Mouse (Mus musculus) liver, embryonic 16.5 days (tissue): ENCODE data around the gene Tlr6. TPM values are rescaled to one million over a fixed set of nuclear protein-coding genes. Genes with fewer than 3 reads are reported as not detected.
A peak's percentile ranks its signal among the peaks of the same experiment; 100 is the strongest.

ENCODE experiments used
- ATAC-seq: fragments of 200-750 bp; cut with Nextera tagmentation; 2 replicates; pipeline ENCODE4 v1.8.0; 2017; ENCODE audit warnings: low read depth, mild to moderate bottlenecking, moderate number of reproducible peaks, moderate library complexity
- H3K27ac ChIP-seq: fragments of 300-500 bp; sonication (generic); 2 replicates; pipeline ENCODE4 v1.5.1; 2014; ENCODE audit warnings: mild to moderate bottlenecking, low read length
- H3K27me3 ChIP-seq: fragments of 300-500 bp; sonication (generic); 2 replicates; pipeline ENCODE4 v1.6.1; 2014; ENCODE audit warnings: low read depth, low read length, mixed read lengths; ENCODE audit not compliant: control insufficient read depth, insufficient read depth
- H3K36me3 ChIP-seq: fragments of 300-500 bp; sonication (generic); 2 replicates; pipeline ENCODE4 v1.6.1; 2014; ENCODE audit warnings: mild to moderate bottlenecking; ENCODE audit not compliant: control insufficient read depth, insufficient read depth
- H3K4me1 ChIP-seq: fragments of 300-500 bp; sonication (generic); 2 replicates; pipeline ENCODE4 v1.6.1; 2014; ENCODE audit warnings: low read depth, low read length, mixed read lengths; ENCODE audit not compliant: control insufficient read depth
- H3K4me2 ChIP-seq: fragments of 300-500 bp; sonication (generic); 2 replicates; pipeline ENCODE4 v1.6.1; 2014; ENCODE audit warnings: low read depth, low read length, mixed read lengths
- H3K4me3 ChIP-seq: fragments of 300-500 bp; sonication (generic); 2 replicates; pipeline ENCODE4 v1.5.1; 2014; ENCODE audit warnings: low read depth, mild to moderate bottlenecking, low read length
- H3K9ac ChIP-seq: fragments of 300-500 bp; sonication (generic); 2 replicates; pipeline ENCODE4 v1.6.1; 2014; ENCODE audit warnings: low read depth, low read length
- H3K9me3 ChIP-seq: fragments of 300-500 bp; sonication (generic); replicated peaks from 2 replicates; pipeline ENCODE4 v1.6.1; 2016; ENCODE audit warnings: low read length; ENCODE audit not compliant: control insufficient read depth
- WGBS: fragments of 180-500 bp; shearing (Covaris S2); extraction: QIAGEN DNeasy Blood & Tissue Kit; methylation state at CpG from one replicate; pipeline ENCODE4 v1.1.7; 2014; ENCODE audit not compliant: insufficient replicate concordance; 5-methylcytosine and 5-hydroxymethylcytosine counted together
- polyA plus RNA-seq: library from polyadenylated mRNA; unstranded; fragments of >200 nt; fragmentation: Nextera tagmentation; extraction: Ambion mirVana; gene quantifications from 2 replicates; pipeline ENCODE4 v1.2.1, GENCODE M21; 2015

Gene Tlr6
- polyA plus RNA-seq, 1 experiment from 2014 or later, result 0.89 TPM

DNA sequence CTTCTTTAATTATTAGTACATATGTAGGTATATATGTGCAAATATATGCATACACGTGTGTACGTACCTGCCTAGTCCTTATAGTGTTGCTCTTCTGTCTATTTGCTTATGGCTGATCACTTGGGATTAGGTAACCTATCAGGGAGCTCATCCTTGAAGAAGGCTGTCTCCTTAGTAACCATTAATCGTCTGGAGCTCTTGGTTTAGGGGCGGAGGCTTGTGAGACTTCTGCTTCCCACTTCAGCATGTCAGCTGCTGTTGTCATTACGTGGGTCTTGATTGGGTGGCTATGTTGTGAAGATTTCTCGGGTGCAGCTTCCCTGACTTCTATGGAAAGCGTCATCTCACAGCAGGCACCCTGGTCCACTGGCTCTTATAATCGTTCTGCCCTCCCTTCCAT is 17.2 kb upstream of the Tlr6 start:
- H3K4me2 ChIP-seq, result no peak overlapping the region
- no peak overlapping the region for H3K9ac ChIP-seq
- H3K4me3 ChIP-seq, result no peak overlapping the region
- H3K4me1 ChIP-seq, result no peaks in the 10 kb centered on the region; the same call in 1 of the 2 replicates
- H3K9me3 ChIP-seq, result no peaks in the 10 kb centered on the region
- no peak overlapping the region for H3K27ac ChIP-seq
- H3K27me3 ChIP-seq, result no peaks in the 10 kb centered on the region
- WGBS, result 61% methylated on average over 8 of the region's 8 CpGs
- ATAC-seq, result no peak
- H3K36me3 ChIP-seq, result peaks cover 3% of the 10 kb centered on the region; the same call in 1 of the 2 replicates

GRCm38 (mm10) chr5:64975121-64975520 is 15.2 kb upstream of the Tlr6 start:
- no peak overlapping the region for H3K4me3 ChIP-seq
- H3K36me3 ChIP-seq, result peaks cover 3% of the 10 kb centered on the region; the same call in 1 of the 2 replicates
- H3K4me1 ChIP-seq, result no peaks in the 10 kb centered on the region; the same call in 1 of the 2 replicates
- H3K27ac ChIP-seq, result no peak overlapping the region
- WGBS, result 65% methylated on average over 5 of the region's 5 CpGs
- no peaks in the 10 kb centered on the region for H3K9me3 ChIP-seq
- H3K4me2 ChIP-seq, result no peak overlapping the region
- ATAC-seq, result 0 out of 2 replicates have a peak, but pooled peaks have one; percentile 16
- peaks cover 5% of the 10 kb centered on the region for H3K27me3 ChIP-seq
- no peak overlapping the region for H3K9ac ChIP-seq

GRCm38 (mm10) chr5:64969861-64970771 is 10.2 kb upstream of the Tlr6 start, which contains the start of gene Fam114a1:
Gene Fam114a1, plus strand, starts transcription at chr5:64970071.
- Histone ChIP-seq H3K27me3 (peaks cover 7% of the 10 kb centered on the region), H3K27ac (peak within 1 kb of the TSS; percentile 66), H3K36me3 (no peaks in the 10 kb centered on the region), H3K9me3 (no peaks in the 10 kb centered on the region), H3K4me2 (peak within 1 kb of the TSS; percentile 68), H3K9ac (peak within 1 kb of the TSS; percentile 64), H3K4me3 (peak within 1 kb of the TSS; percentile 68), H3K4me1 (no peaks in the 10 kb centered on the region; the same call in 1 of the 2 replicates)
- WGBS, result 3% methylated on average over 67 of the region's 68 CpGs
- peak; percentile 88 for ATAC-seq

GRCm38 (mm10) chr5:64968961-64969860 is 9.3 kb upstream of the Tlr6 start:
- no peaks in the 10 kb centered on the region for H3K36me3 ChIP-seq
- H3K9ac ChIP-seq, result peak overlapping the region; percentile 64
- H3K4me1 ChIP-seq, result no peaks in the 10 kb centered on the region
- peak overlapping the region; percentile 68 for H3K4me2 ChIP-seq
- peaks cover 7% of the 10 kb centered on the region for H3K27me3 ChIP-seq
- ATAC-seq, result peak; percentile 52
- H3K4me3 ChIP-seq, result peak overlapping the region; percentile 68
- H3K27ac ChIP-seq, result peak overlapping the region; percentile 66
- H3K9me3 ChIP-seq, result no peaks in the 10 kb centered on the region
- WGBS, result 4% methylated on average over 14 of the region's 14 CpGs

DNA sequence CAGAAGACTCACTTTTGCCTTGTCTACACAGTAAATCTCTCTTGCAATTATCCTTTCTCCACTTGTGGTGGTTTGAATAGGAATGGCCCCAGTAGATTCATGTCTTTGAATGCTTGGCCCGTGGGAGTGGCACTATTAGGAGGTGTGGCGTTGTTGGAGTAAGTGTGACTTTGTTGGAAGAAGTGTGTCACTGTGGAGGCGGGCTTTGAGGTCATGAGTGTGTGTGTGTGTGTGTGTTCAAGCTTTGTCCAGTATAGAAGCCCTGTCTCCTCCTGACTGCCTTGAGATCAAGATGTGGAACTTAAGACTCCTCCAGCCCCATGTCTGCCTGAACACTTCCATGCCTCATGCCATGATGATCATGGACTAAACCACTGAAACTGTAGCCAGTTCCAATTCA is 3.8 kb upstream of the Tlr6 start:
- H3K27ac ChIP-seq, result no peak overlapping the region
- no peaks in the 10 kb centered on the region for H3K9me3 ChIP-seq
- H3K4me3 ChIP-seq, result no peak overlapping the region
- no peaks in the 10 kb centered on the region for H3K36me3 ChIP-seq
- WGBS, result 58% methylated on average over 3 of the region's 3 CpGs
- no peak overlapping the region for H3K9ac ChIP-seq
- H3K27me3 ChIP-seq, result no peaks in the 10 kb centered on the region
- no peaks in the 10 kb centered on the region for H3K4me1 ChIP-seq
- no peak overlapping the region for H3K4me2 ChIP-seq
- no peak for ATAC-seq

- no peak overlapping the region for H3K27ac ChIP-seq
- H3K36me3 ChIP-seq, result no peaks in the 10 kb centered on the region
- no peak overlapping the region for H3K9ac ChIP-seq
- 50% methylated on average over 5 of the region's 5 CpGs for WGBS
- ATAC-seq, result peak; percentile 41
- no peak overlapping the region for H3K4me2 ChIP-seq
- no peaks in the 10 kb centered on the region for H3K4me1 ChIP-seq
- no peaks in the 10 kb centered on the region for H3K27me3 ChIP-seq
- no peaks in the 10 kb centered on the region for H3K9me3 ChIP-seq
- no peak overlapping the region for H3K4me3 ChIP-seq
These were observed 3.4 kb upstream of the Tlr6 start for GRCm38 (mm10) chr5:64963271-64963670.

- Histone ChIP-seq H3K4me2 (no peak overlapping the region), H3K27me3 (no peaks in the 10 kb centered on the region), H3K9me3 (no peaks in the 10 kb centered on the region), H3K4me1 (no peaks in the 10 kb centered on the region), H3K4me3 (no peak overlapping the region), H3K36me3 (no peaks in the 10 kb centered on the region), H3K27ac (peak overlapping the region; percentile 49), H3K9ac (no peak overlapping the region)
- ATAC-seq, result peak; percentile 32; the same call in 1 of the 2 replicates
- 47% methylated on average over 13 of the region's 13 CpGs for WGBS
These were observed 1.0 kb upstream of the Tlr6 start for GRCm38 (mm10) chr5:64960857-64961391.

DNA sequence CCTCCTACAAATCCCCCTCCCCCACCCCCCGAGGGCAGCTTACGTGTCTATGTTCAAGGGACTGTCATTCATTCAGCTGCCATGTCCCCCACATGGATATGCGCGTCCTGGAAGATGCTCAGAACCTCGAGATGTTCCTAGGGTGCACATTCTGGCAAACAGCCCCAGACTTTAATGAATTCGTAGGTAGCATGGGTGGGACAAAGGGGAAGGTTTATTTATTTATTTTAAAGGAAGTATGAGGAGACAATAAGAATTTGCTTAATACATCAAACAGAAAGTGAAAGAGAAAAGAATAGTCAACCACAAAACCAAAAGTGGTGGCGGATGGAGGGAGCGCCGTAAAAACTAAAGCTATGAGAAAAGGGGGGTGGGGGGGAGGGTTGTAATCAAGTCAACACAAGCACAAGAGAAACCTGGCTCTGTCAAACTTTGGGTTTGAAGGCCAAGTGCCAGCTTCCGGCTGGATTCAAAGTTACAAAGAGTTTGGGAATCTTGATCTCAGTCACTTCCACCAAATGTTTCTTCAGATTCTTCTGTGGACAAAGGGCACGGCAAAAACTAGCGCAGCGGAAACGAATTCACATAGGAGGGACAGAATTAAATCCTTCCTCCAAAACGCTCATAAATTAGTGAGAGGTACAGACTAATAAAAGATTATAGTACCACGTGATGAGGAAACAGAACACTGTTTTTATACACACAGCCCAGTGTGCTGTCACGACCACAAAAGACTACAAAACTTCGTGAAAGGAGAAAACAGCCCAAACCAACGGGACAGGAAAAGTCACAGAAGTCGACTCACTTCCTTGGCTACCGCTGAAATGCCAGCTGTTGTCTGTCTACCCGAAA is 680 bp downstream of the Tlr6 start:
- Histone ChIP-seq H3K4me3 (no peak overlapping the region), H3K4me1 (no peaks in the 10 kb centered on the region)

More for the DNA sequence above, 680 bp downstream of the Tlr6 start:
- Histone ChIP-seq H3K4me2 (peak overlapping the region; percentile 32), H3K27ac (peak overlapping the region; percentile 8; the same call in 1 of the 2 replicates), H3K27me3 (no peaks in the 10 kb centered on the region), H3K36me3 (no peaks in the 10 kb centered on the region), H3K9me3 (no peaks in the 10 kb centered on the region), H3K9ac (no peak overlapping the region)
- 41% methylated on average over 22 of the region's 22 CpGs for WGBS
- ATAC-seq, result no peak
